Mouse (Mus musculus): Measurements from ENCODE around the gene Arhgap10. TPM values are rescaled to one million over a fixed set of nuclear protein-coding genes. Genes with fewer than 3 reads are reported as not detected.

Gene Arhgap10
- polyA plus RNA-seq, 1 experiment from 2014 or later: 26.3 TPM

DNA sequence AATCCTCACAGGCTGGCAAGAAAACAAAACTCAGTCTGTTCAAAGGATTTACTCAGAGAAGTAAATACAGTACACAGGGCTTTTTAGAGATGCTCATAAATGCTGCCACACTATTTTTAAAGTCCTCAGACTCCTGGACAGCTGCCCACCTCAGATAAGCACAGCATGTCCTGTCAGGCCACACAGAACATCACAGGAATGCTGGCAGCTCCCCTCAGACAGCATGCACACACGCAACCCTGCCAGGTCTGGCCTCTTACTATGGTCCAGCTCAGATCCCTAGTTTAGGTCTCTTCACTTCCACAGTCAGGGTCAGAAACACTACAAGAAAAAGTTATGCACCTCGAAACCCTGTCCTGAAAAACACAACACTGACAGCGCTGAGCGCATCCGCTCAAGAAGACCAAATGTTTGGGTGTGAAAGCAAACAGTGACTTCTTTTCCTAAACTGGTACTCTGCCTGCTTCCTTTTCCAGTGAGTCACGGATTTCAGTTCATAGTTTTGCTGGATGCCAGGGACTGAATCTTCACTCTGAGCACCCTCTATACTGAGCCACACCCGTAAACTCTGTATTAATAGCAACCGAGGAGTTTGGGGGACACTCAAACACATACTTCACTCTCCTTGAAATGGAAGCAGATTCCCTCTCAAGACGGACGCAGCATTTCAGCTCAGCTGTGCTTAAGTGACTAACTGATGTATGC, 73.4 kb downstream of the Arhgap10 start:
- 82% methylated on average over 10 of the region's 10 CpGs for WGBS
- Histone ChIP-seq H3K4me3 (ENCODE audit: low read depth, low read length) (no peak overlapping the region), H3K27ac (replicated peaks; ENCODE audit: low read depth, low read length) (no peak overlapping the region), H3K4me2 (ENCODE audit: low read depth, low read length) (no peak overlapping the region), H3K9ac (replicated peaks; ENCODE audit: low read length) (no peak overlapping the region), H3K9me3 (replicated peaks; ENCODE audit: control insufficient read depth, low read length) (no peaks in the 10 kb centered on the region), H3K4me1 (ENCODE audit: control insufficient read depth, insufficient read depth, low read length) (no peaks in the 10 kb centered on the region), H3K36me3 (replicated peaks; ENCODE audit: control insufficient read depth, insufficient read depth, low read depth, low read length) (no peaks in the 10 kb centered on the region), H3K27me3 (ENCODE audit: control insufficient read depth, insufficient read depth, low read length) (no peaks in the 10 kb centered on the region)
- no peak for ATAC-seq (replicated peaks; ENCODE audit: insufficient number of reproducible peaks, low FRiP score, low TSS enrichment, low read depth)
- DNase-seq (ENCODE audit: low spot score): no peak

DNA sequence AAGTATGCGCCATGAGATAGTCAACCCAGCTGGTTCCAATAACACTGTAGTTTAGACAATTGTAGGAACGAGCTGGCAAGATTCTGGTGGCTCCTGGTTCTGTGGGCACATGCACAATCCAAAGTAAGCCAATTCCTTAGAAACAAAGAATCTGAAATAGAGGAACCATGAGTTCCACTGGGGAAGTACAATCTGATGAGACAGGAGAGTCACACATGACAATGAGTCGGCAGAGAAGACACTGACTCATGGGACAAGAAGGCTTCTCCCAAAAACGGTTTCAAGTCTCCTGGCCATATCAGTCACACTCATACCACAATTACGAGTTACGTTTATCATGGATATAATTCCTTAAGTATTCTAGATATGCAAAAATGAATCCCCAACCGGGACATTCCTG, 75.3 kb downstream of the Arhgap10 start:
- Histone ChIP-seq H3K9me3 (replicated peaks; ENCODE audit: control insufficient read depth, low read length) (no peaks in the 10 kb centered on the region), H3K9ac (replicated peaks; ENCODE audit: low read length) (no peak overlapping the region), H3K4me2 (ENCODE audit: low read depth, low read length) (no peak overlapping the region), H3K36me3 (replicated peaks; ENCODE audit: control insufficient read depth, insufficient read depth, low read depth, low read length) (no peaks in the 10 kb centered on the region), H3K27ac (replicated peaks; ENCODE audit: low read depth, low read length) (no peak overlapping the region), H3K4me1 (ENCODE audit: control insufficient read depth, insufficient read depth, low read length) (no peaks in the 10 kb centered on the region), H3K4me3 (ENCODE audit: low read depth, low read length) (no peak overlapping the region), H3K27me3 (ENCODE audit: control insufficient read depth, insufficient read depth, low read length) (no peaks in the 10 kb centered on the region)
- DNase-seq (ENCODE audit: low spot score) (no peak), ATAC-seq (replicated peaks; ENCODE audit: insufficient number of reproducible peaks, low FRiP score, low TSS enrichment, low read depth) (no peak)
- WGBS: 82% methylated on average over 7 of the region's 7 CpGs

DNA sequence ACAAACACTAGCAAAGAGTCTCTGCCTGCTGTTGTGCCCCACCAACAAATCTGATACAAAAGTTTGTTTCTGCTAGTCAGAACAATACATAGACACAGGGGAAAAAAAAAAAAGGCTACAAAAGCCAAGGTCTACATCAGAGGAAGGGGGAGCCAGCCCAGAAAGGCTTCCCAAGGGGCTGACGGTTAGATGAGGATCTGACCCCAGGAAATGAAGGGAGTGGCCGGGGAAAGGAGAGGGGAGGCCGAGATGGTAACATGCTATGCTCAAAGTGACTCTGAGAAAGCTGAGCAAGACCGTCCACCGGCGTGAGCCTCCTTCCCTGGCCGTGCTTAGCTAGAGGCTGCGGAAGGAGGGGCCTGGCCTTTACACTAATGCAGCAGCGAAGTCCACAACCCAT, 76.8 kb downstream of the Arhgap10 start:
- H3K27ac ChIP-seq (replicated peaks; ENCODE audit: low read depth, low read length): no peak overlapping the region
- no peaks in the 10 kb centered on the region for H3K27me3 ChIP-seq (ENCODE audit: control insufficient read depth, insufficient read depth, low read length)
- no peaks in the 10 kb centered on the region for H3K4me1 ChIP-seq (ENCODE audit: control insufficient read depth, insufficient read depth, low read length)
- H3K4me2 ChIP-seq (ENCODE audit: low read depth, low read length): no peak overlapping the region
- H3K4me3 ChIP-seq (ENCODE audit: low read depth, low read length): no peak overlapping the region
- H3K9me3 ChIP-seq (replicated peaks; ENCODE audit: control insufficient read depth, low read length): no peaks in the 10 kb centered on the region
- H3K9ac ChIP-seq (replicated peaks; ENCODE audit: low read length): no peak overlapping the region
- ATAC-seq (replicated peaks; ENCODE audit: insufficient number of reproducible peaks, low FRiP score, low TSS enrichment, low read depth) (no peak), DNase-seq (ENCODE audit: low spot score) (no peak)
- no peaks in the 10 kb centered on the region for H3K36me3 ChIP-seq (replicated peaks; ENCODE audit: control insufficient read depth, insufficient read depth, low read depth, low read length)
- WGBS: 76% methylated on average over 7 of the region's 9 CpGs

DNA sequence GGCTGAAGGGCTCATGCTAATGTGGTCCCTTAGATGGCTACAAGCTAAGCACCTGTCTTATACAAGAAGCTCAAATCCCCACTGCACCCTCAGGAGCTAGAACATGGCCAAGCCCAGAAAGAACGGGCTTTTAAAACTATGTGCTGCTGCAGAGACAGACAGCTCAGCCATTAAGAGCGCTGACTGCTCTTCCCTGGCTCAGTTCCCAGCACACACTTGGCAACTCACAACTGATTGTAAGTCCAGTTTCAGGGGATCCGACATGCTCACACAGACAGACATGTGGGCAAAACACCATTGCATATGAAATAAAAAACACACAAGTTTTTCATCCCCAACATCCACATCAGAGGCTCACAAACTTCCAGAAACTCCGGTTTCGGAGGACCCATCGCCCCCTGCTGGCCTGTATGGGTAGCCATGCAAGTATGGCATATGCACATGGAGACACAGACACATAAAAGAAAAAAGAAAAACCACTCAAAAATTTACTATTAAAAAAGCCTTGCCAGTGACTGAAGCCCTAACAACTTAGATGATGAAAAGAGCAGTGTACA, 77.4 kb downstream of the Arhgap10 start:
- Histone ChIP-seq H3K27ac (replicated peaks; ENCODE audit: low read depth, low read length) (no peak overlapping the region), H3K4me1 (ENCODE audit: control insufficient read depth, insufficient read depth, low read length) (no peaks in the 10 kb centered on the region), H3K4me3 (ENCODE audit: low read depth, low read length) (no peak overlapping the region), H3K9ac (replicated peaks; ENCODE audit: low read length) (no peak overlapping the region), H3K36me3 (replicated peaks; ENCODE audit: control insufficient read depth, insufficient read depth, low read depth, low read length) (no peaks in the 10 kb centered on the region), H3K27me3 (ENCODE audit: control insufficient read depth, insufficient read depth, low read length) (no peaks in the 10 kb centered on the region), H3K4me2 (ENCODE audit: low read depth, low read length) (no peak overlapping the region), H3K9me3 (replicated peaks; ENCODE audit: control insufficient read depth, low read length) (no peaks in the 10 kb centered on the region)
- DNase-seq (ENCODE audit: low spot score) (no peak), ATAC-seq (replicated peaks; ENCODE audit: insufficient number of reproducible peaks, low FRiP score, low TSS enrichment, low read depth) (no peak)
- 88% methylated on average over 6 of the region's 6 CpGs for WGBS

DNA sequence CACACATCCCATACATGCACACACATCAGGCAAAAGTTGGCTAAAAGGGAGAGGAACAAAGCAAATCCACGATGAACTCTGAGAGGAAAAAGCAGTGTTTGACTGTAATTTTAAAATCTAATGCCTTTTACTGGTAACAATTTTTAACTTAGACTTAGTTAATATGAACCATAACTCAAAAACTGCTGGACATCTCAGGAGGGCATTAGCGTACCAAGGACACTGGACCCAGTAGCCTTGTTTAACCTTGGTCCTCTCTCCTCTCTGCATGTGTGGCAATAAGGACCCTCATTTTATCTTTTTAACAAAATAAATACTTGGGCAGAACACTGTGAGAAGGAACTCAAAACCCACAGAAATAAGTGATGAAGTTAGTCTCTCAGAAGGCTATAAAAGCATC, 78.1 kb downstream of the Arhgap10 start:
- Histone ChIP-seq H3K4me3 (ENCODE audit: low read depth, low read length) (no peak overlapping the region), H3K9me3 (replicated peaks; ENCODE audit: control insufficient read depth, low read length) (no peaks in the 10 kb centered on the region), H3K4me2 (ENCODE audit: low read depth, low read length) (no peak overlapping the region), H3K27ac (replicated peaks; ENCODE audit: low read depth, low read length) (no peak overlapping the region), H3K36me3 (replicated peaks; ENCODE audit: control insufficient read depth, insufficient read depth, low read depth, low read length) (no peaks in the 10 kb centered on the region), H3K4me1 (ENCODE audit: control insufficient read depth, insufficient read depth, low read length) (no peaks in the 10 kb centered on the region), H3K27me3 (ENCODE audit: control insufficient read depth, insufficient read depth, low read length) (no peaks in the 10 kb centered on the region), H3K9ac (replicated peaks; ENCODE audit: low read length) (no peak overlapping the region)
- ATAC-seq (replicated peaks; ENCODE audit: insufficient number of reproducible peaks, low FRiP score, low TSS enrichment, low read depth) (no peak), DNase-seq (ENCODE audit: low spot score) (no peak)
- 83% methylated on average over 2 of the region's 2 CpGs for WGBS

DNA sequence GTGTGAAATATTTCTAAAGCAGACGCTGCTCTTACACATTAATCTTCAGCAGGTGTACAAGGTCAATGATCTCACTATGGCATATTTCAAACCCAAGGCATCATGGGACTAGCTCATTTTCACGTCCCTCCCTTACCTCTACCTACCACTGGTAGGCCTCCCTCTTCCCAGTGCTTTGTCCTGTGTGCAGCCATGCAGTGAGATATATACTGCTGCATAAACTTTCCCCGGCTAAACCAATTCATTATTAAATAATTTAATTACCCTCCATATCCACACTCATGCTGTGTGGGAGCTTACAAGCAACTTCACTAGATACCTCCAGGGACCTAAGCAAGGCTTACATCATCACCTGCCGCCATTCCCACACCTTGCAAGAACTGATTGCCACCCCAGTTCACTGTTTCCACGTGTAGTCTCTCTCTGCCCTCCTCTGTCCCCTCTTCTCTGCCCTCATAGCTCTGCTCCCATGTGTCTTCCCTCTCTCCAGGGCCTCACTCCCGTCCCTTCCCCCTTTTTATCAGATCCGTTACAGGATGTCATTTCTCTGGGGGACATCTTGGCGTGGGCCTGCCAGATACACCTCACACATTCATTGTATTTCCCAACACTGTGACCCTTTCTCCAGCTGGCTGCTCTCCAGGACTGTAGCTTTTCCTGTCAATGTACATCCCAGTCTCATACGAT, 79.8 kb downstream of the Arhgap10 start:
- Histone ChIP-seq H3K9ac (replicated peaks; ENCODE audit: low read length) (no peak overlapping the region), H3K36me3 (replicated peaks; ENCODE audit: control insufficient read depth, insufficient read depth, low read depth, low read length) (no peaks in the 10 kb centered on the region), H3K4me3 (ENCODE audit: low read depth, low read length) (no peak overlapping the region), H3K4me1 (ENCODE audit: control insufficient read depth, insufficient read depth, low read length) (no peaks in the 10 kb centered on the region), H3K27ac (replicated peaks; ENCODE audit: low read depth, low read length) (no peak overlapping the region), H3K27me3 (ENCODE audit: control insufficient read depth, insufficient read depth, low read length) (no peaks in the 10 kb centered on the region), H3K4me2 (ENCODE audit: low read depth, low read length) (no peak overlapping the region), H3K9me3 (replicated peaks; ENCODE audit: control insufficient read depth, low read length) (no peaks in the 10 kb centered on the region)
- 72% methylated on average over 9 of the region's 9 CpGs for WGBS
- no peak; the same call in 1 of the 2 replicates for ATAC-seq (replicated peaks; ENCODE audit: insufficient number of reproducible peaks, low FRiP score, low TSS enrichment, low read depth)
- no peak for DNase-seq (ENCODE audit: low spot score)

DNA sequence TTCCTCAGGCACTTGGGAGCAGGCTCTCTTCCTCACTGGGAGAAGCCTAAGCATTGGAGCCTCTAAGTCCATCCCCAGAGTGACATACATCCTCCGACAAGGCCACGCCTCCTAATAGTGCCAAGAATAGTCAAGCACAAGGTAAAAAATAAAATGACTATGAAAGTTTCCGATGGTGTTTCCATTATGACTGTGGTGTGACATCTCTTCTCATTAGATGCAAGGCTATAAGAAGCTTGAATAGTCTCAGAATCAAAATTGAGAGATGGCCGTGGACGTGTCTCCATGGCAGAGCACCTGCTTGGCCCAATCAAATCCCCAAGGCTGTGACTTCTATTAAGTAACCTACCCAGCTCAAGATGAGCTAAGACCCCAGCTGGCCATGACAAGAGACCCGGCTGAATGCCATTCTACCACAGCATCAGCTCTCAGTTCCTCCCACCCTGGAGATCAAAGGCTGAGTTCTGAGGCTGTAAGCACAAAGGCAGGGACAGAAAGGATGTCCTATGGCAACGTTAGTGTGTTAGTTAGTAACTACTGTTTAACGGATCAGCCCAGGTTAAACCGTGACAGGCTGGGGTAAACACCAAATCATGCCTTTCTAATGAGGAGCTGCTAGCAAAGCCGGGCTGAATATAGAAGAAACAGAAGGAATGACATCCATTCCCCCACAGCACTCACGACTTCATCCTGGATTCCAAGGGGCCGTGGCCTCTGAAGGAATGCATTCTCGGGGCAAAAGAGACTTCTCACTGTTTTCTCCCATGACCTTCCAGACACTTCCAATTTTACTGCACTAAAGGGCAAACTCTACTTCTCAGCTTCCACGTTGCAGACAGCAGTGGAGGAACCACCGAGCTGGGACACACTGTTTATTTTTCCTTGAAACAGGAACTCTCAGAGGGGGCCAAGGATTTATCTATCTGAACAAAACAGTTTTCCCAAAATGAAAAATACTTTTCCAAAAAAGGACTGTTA, 81.5 kb downstream of the Arhgap10 start:
- no peak overlapping the region for H3K4me2 ChIP-seq (ENCODE audit: low read depth, low read length)
- H3K4me1 ChIP-seq (ENCODE audit: control insufficient read depth, insufficient read depth, low read length): no peaks in the 10 kb centered on the region
- 33% methylated on average over 15 of the region's 15 CpGs for WGBS
- H3K36me3 ChIP-seq (replicated peaks; ENCODE audit: control insufficient read depth, insufficient read depth, low read depth, low read length): no peaks in the 10 kb centered on the region
- no peak overlapping the region for H3K9ac ChIP-seq (replicated peaks; ENCODE audit: low read length)
- no peaks in the 10 kb centered on the region for H3K27me3 ChIP-seq (ENCODE audit: control insufficient read depth, insufficient read depth, low read length)
- no peak overlapping the region for H3K27ac ChIP-seq (replicated peaks; ENCODE audit: low read depth, low read length)
- ATAC-seq (replicated peaks; ENCODE audit: insufficient number of reproducible peaks, low FRiP score, low TSS enrichment, low read depth) (no peak), DNase-seq (ENCODE audit: low spot score) (peak; percentile 32)
- no peak overlapping the region for H3K4me3 ChIP-seq (ENCODE audit: low read depth, low read length)
- no peaks in the 10 kb centered on the region for H3K9me3 ChIP-seq (replicated peaks; ENCODE audit: control insufficient read depth, low read length)
